In genomic region chr11:110028913-110029695, GRCm38 (mm10) we compare ENCODE assay signal across 11 mouse cellular contexts. TPM values are rescaled to one million over a fixed set of nuclear protein-coding genes. Genes with fewer than 3 reads are reported as not detected.
DNase-seq lines count a peak whose midpoint lies in the region; ATAC-seq lines count a peak whose summit lies in the region.
"Had no signal": no experiment of that assay in that cellular context is flagged by ENCODE, and none has a peak within 500 bp of the region (broad histone marks: within the 10 kb centered on the region; RNA-seq: fewer than 3 reads in every experiment).

No protein-coding gene starts in this region.

- H3K9me3 ChIP-seq in lung, embryonic 16.5 days (ENCODE audit: control insufficient read depth, low read length), result no peaks in the 10 kb centered on the region
- no peaks in the 10 kb centered on the region for H3K9me3 ChIP-seq in hindbrain, embryonic 10.5 days
- H3K9me3 ChIP-seq in limb, embryonic 10.5 days (replicated peaks), result no peaks in the 10 kb centered on the region
- H3K9me3 ChIP-seq: forebrain, embryonic 13.5 days had no signal

- no peak overlapping the region for H3K4me3 ChIP-seq in lung, embryonic 16.5 days (ENCODE audit: low read length)
- H3K4me3 ChIP-seq in hindbrain, embryonic 10.5 days, result no peak overlapping the region
- no peak overlapping the region for H3K4me3 ChIP-seq in limb, embryonic 10.5 days
- H3K4me3 ChIP-seq: forebrain, embryonic 13.5 days; layer of hippocampus, adult 2 months had no signal

- 35% methylated on average over 7 of the region's 7 CpGs for WGBS in lung, embryonic 16.5 days
- WGBS in hindbrain, embryonic 10.5 days, result 71% methylated on average over 7 of the region's 7 CpGs
- 48% methylated on average over 7 of the region's 7 CpGs for WGBS in limb, embryonic 10.5 days

- H3K4me2 ChIP-seq in lung, embryonic 16.5 days (ENCODE audit: low read depth, low read length), result no peak overlapping the region
- H3K4me2 ChIP-seq: forebrain, embryonic 13.5 days had no signal

- ATAC-seq in lung, embryonic 16.5 days (ENCODE audit: low read depth), result peak; percentile 43; the same call in 1 of the 2 replicates
- ATAC-seq: forebrain, embryonic 13.5 days had no signal

- H3K27ac ChIP-seq in lung, embryonic 16.5 days (ENCODE audit: low read length), result no peak overlapping the region
- no peak overlapping the region for H3K27ac ChIP-seq in hindbrain, embryonic 10.5 days
- no peak overlapping the region for H3K27ac ChIP-seq in limb, embryonic 10.5 days
- H3K27ac ChIP-seq: forebrain, embryonic 13.5 days; layer of hippocampus, adult 2 months had no signal

- peak; percentile 18 for DNase-seq in adrenal gland, postnatal 10 days
- DNase-seq in adrenal gland, postnatal 4 days (ENCODE audit: low spot score in 2 of 2), result no peak
- DNase-seq in adrenal gland, postnatal 36 days, result peak; percentile 11 to 20
- DNase-seq in kidney, adult 9 months, result peak; percentile 13
- DNase-seq in layer of hippocampus, adult 9-11 months, result no peak
- DNase-seq in hindbrain, embryonic 10.5 days (ENCODE audit: low spot score), result no peak
- no peak for DNase-seq in limb, embryonic 10.5 days (ENCODE audit: low spot score)
- DNase-seq: B cell, adult 2 months had no signal

- no peaks in the 10 kb centered on the region for H3K4me1 ChIP-seq in lung, embryonic 16.5 days (replicated peaks; ENCODE audit: control insufficient read depth, insufficient read depth, low read length)
- H3K4me1 ChIP-seq in hindbrain, embryonic 10.5 days (replicated peaks), result no peaks in the 10 kb centered on the region
- H3K4me1 ChIP-seq in limb, embryonic 10.5 days, result no peaks in the 10 kb centered on the region
- H3K4me1 ChIP-seq: forebrain, embryonic 13.5 days had no signal

- no peaks in the 10 kb centered on the region for H3K27me3 ChIP-seq in lung, embryonic 16.5 days (ENCODE audit: control insufficient read depth, insufficient read depth, low read depth, low read length)
- no peaks in the 10 kb centered on the region for H3K27me3 ChIP-seq in hindbrain, embryonic 10.5 days (ENCODE audit: insufficient read depth, poor library complexity, severe bottlenecking)
- no peaks in the 10 kb centered on the region for H3K27me3 ChIP-seq in limb, embryonic 10.5 days (ENCODE audit: low read depth, poor library complexity, severe bottlenecking)
- H3K27me3 ChIP-seq: forebrain, embryonic 13.5 days had no signal

- no peak overlapping the region for H3K9ac ChIP-seq in lung, embryonic 16.5 days (ENCODE audit: low read length)
- H3K9ac ChIP-seq: forebrain, embryonic 13.5 days had no signal

- H3K36me3 ChIP-seq in lung, embryonic 16.5 days (ENCODE audit: control insufficient read depth, insufficient read depth, low read length), result no peaks in the 10 kb centered on the region
- no peaks in the 10 kb centered on the region for H3K36me3 ChIP-seq in hindbrain, embryonic 10.5 days
- H3K36me3 ChIP-seq in limb, embryonic 10.5 days, result no peaks in the 10 kb centered on the region

RNA-seq across cellular contexts. Expression of gene Abca8b, which starts 33.5 kb away (rescaled TPM):
- 10 to 100 TPM; 11.9 to 14.2 TPM for total RNA-seq in adrenal gland, postnatal 10 days (2021)
- 10 to 100 TPM in 1 of 2 experiments, 1 to 10 TPM in 1; 6.2 to 10.4 TPM for total RNA-seq in adrenal gland, postnatal 4 days (2021)
- total RNA-seq in adrenal gland, postnatal 36 days (2021), result 1 to 10 TPM; 6.9 to 8.2 TPM
- 0.45 and 0.79 TPM in 2 replicates for polyA plus RNA-seq in lung, embryonic 16.5 days (2015; fragmentation: Nextera tagmentation; extraction: Ambion mirVana)
- polyA plus RNA-seq in hindbrain, embryonic 10.5 days (2016; fragmentation: Nextera tagmentation; extraction: Ambion mirVana), result 0.10 and 0.25 TPM in 2 replicates
- 1.1 and 1.6 TPM in 2 replicates for polyA plus RNA-seq in limb, embryonic 10.5 days (2016; fragmentation: Nextera tagmentation; extraction: Ambion mirVana)

Comparison
In these comparisons a context has a peak if more than half of its experiments do, and no peak if none do; other contexts are left out.
1. DNase-seq: peak in adrenal gland, postnatal 10 days (single experiment), adrenal gland, postnatal 36 days (2 of 2) and kidney, adult 9 months (single experiment); none in adrenal gland, postnatal 4 days (0 of 2), layer of hippocampus, adult 9-11 months (single experiment), hindbrain, embryonic 10.5 days (single experiment) and limb, embryonic 10.5 days (single experiment).